In the genomic region with DNA sequence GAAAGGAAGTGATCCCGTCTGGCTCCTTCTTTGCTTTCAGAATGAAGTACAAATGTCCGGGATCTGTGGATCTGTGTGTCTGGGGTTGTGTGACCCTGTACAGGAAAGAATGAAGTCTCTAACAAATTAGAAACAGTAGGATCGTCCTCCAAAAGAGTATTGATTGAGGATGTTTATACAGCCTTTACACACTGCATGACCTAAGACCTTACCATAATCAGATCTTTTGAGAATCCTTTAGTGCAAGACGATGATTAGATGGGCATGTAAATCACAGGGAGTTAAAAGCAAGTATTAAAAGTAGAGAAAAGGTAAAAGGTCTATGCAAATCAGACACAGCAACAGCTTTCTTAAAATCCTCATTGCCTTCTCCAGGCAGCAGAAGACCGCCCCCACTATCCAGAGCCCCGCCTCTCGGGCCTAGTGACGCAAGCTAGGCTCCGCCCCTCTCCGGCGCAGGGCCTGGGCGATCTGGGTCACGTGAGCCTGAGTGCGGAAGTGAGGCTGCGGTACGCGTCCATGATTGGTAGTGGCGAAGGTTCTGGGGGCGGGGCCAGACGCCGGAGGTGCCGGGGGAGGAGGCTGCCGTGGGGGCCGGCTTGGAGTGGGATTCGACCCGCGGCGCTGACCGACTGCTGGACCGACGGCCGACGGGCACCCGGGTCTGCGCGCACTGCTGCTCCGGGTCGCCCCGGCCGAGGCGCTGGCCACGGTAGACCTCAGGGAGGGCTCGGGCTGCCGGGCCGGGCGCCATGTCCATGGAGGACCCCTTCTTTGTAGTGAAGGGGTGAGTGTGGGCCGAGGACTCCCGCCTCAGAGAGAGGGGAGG, we compare ENCODE assay signal across 8 mouse cellular contexts. TPM values are rescaled to one million over a fixed set of nuclear protein-coding genes. Genes with fewer than 3 reads are reported as not detected.
DNase-seq lines count a peak whose midpoint lies in the region; ATAC-seq and TF ChIP-seq lines count a peak whose summit lies in the region.

Gene Stx6 (plus strand): TSS at position 575 of the 829 bp plus-strand sequence.

- H3K4me3 ChIP-seq in cortical plate, adult 2 months (ENCODE audit: insufficient read depth, low read length): peak within 1 kb of the TSS; percentile 75

- DNase-seq in gastrocnemius, postnatal 10 days: peak; percentile 99
- DNase-seq in induced T-regulatory cell, adult 2 months (ENCODE audit: low read depth): peak; percentile 99
- DNase-seq in left cerebral cortex, adult 9 months (ENCODE audit: low spot score in 2 of 2): peak; percentile 91 to 97
- DNase-seq in right cerebral cortex, postnatal 14 days: peak; percentile 97
- DNase-seq in urinary bladder, postnatal 36 days (ENCODE audit: low spot score in 2 of 2): peak; percentile 98

- peak within 1 kb of the TSS; percentile 82 for H3K27ac ChIP-seq in cortical plate, adult 2 months (ENCODE audit: insufficient read depth, low read length)

- peak; percentile 96 for ATAC-seq in activated CD4-positive, CD25-positive, alpha-beta regulatory T cell, adult 4 months
- ATAC-seq in megakaryocyte progenitor cell, adult 5-6 weeks (replicated peaks; ENCODE audit: poor library complexity): peak; percentile 99

- no peak for TF ChIP-seq CTCF in cortical plate, adult 2 months (IDR thresholded peaks at IDR 0.05; ENCODE audit: extremely low read depth, insufficient read depth, low read length)

- TF ChIP-seq POLR2A in cortical plate, adult 2 months (IDR thresholded peaks at IDR 0.05; ENCODE audit: extremely low read depth, insufficient read depth, low read length): 0 out of 2 replicates have a peak, but pooled peaks have one; percentile 47

- no peaks in the 10 kb centered on the region for H3K4me1 ChIP-seq in cortical plate, adult 2 months (ENCODE audit: control insufficient read depth, insufficient read depth, low read length)

RNA-seq across cellular contexts. Expression of gene Stx6, which starts in this region (rescaled TPM):
- polyA plus RNA-seq in activated CD4-positive, CD25-positive, alpha-beta regulatory T cell, adult 4 months (2017; shearing (Covaris generic)): 10 to 100 TPM; 49.7 to 56.1 TPM
- polyA plus RNA-seq in cortical plate, adult 2 months (2012; rRNA removed): 108 and 113 TPM in 2 replicates
- total RNA-seq in gastrocnemius, postnatal 10 days (2021): 10 to 100 TPM; 26.8 to 27.4 TPM
- 11.2 and 17.6 TPM in 2 replicates for total RNA-seq in megakaryocyte progenitor cell, adult 5-6 weeks (2015)
- 31.0 and 32.6 TPM in 2 replicates for total RNA-seq in megakaryocyte progenitor cell, adult 5-6 weeks (2017)

Comparison
In these comparisons a context has a peak if more than half of its experiments do, and no peak if none do; other contexts are left out.
1. Peak in every context shown above with its lines: DNase-seq, ATAC-seq, H3K4me3 ChIP-seq and H3K27ac ChIP-seq.